Mouse (Mus musculus) lung, embryonic 15.5 days (tissue): ENCODE measurements at regions not wholly inside any gene's neighbourhood (a gene's known extent, or its start where the extent isn't known, plus 50 kb on each side); places are given as distances from the start of the nearest gene placed in this dataset.

ENCODE experiments used
- ATAC-seq: fragments of 200-750 bp; cut with Nextera tagmentation; 2 replicates; pipeline ENCODE4 v1.8.0; 2017; ENCODE audit warnings: moderate number of reproducible peaks, borderline replicate concordance; ENCODE audit not compliant: low FRiP score, low TSS enrichment; ENCODE audit errors: extremely low read depth
- H3K27ac ChIP-seq: fragments of 300-500 bp; sonication (generic); 2 replicates; pipeline ENCODE4 v1.5.1; 2015; ENCODE audit warnings: moderate library complexity, mild to moderate bottlenecking, inconsistent platforms
- H3K27me3 ChIP-seq: fragments of 300-500 bp; sonication (generic); 2 replicates; pipeline ENCODE4 v1.6.1; 2015; ENCODE audit warnings: inconsistent platforms
- H3K36me3 ChIP-seq: fragments of 300-500 bp; sonication (generic); 2 replicates; pipeline ENCODE4 v1.6.1; 2015; ENCODE audit warnings: inconsistent platforms
- H3K4me1 ChIP-seq: fragments of 300-500 bp; sonication (generic); 2 replicates; pipeline ENCODE4 v1.6.1; 2015; ENCODE audit warnings: inconsistent platforms
- H3K4me2 ChIP-seq: fragments of 300-500 bp; sonication (generic); 2 replicates; pipeline ENCODE4 v1.6.1; 2015; ENCODE audit warnings: inconsistent platforms, mild to moderate bottlenecking, moderate library complexity
- H3K4me3 ChIP-seq: fragments of 300-500 bp; sonication (generic); 2 replicates; pipeline ENCODE4 v1.5.1; 2015; ENCODE audit warnings: mild to moderate bottlenecking, inconsistent platforms
- H3K9ac ChIP-seq: fragments of 300-500 bp; sonication (generic); 2 replicates; pipeline ENCODE4 v1.6.1; 2015; ENCODE audit warnings: inconsistent platforms
- H3K9me3 ChIP-seq: fragments of 300-500 bp; sonication (generic); 2 replicates; pipeline ENCODE4 v1.6.1; 2016; ENCODE audit warnings: inconsistent platforms
- WGBS: fragments of 180-500 bp; shearing (Covaris S2); methylation state at CpG from one replicate; pipeline ENCODE4 v1.1.7; 2015; 5-methylcytosine and 5-hydroxymethylcytosine counted together

DNA sequence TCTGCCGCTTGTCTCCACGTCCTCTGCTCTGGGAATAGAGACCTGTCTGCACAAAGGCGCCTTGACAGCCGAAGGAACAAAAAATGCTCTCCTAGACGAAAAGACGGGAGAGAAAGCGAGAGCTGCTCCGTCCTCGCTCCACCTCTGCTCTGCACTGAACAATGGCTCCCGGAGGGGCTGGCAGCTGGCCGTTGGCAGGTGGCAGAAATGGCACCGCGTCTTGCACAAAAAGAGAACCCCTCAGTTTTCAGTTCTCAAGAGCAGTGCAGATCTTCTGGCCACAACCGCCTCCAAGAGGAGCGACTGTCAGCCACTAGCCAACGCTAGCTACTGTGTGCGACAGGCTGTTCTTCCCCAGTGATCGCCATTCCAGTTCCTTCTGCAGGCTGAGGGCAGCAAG is 385.0 kb upstream of the Rora start:
- H3K4me2 ChIP-seq, result no peak overlapping the region

GRCm38 (mm10) chr9:68302232-68302925 is 351.2 kb upstream of the Rora start:
- no peak for ATAC-seq
- 52% methylated on average over 7 of the region's 7 CpGs for WGBS
- no peak overlapping the region for H3K4me3 ChIP-seq
- no peak overlapping the region for H3K9ac ChIP-seq
- H3K4me2 ChIP-seq, result no peak overlapping the region
- no peak overlapping the region for H3K27ac ChIP-seq
- no peaks in the 10 kb centered on the region for H3K36me3 ChIP-seq
- no peaks in the 10 kb centered on the region for H3K27me3 ChIP-seq
- H3K9me3 ChIP-seq, result no peaks in the 10 kb centered on the region
- no peaks in the 10 kb centered on the region for H3K4me1 ChIP-seq

More for the DNA sequence above, 385.0 kb upstream of the Rora start:
- Histone ChIP-seq H3K27me3 (no peaks in the 10 kb centered on the region), H3K4me1 (no peaks in the 10 kb centered on the region), H3K27ac (no peak overlapping the region), H3K9ac (no peak overlapping the region), H3K36me3 (no peaks in the 10 kb centered on the region), H3K4me3 (no peak overlapping the region), H3K9me3 (no peaks in the 10 kb centered on the region)
- no peak for ATAC-seq
- WGBS, result 72% methylated on average over 18 of the region's 18 CpGs

DNA sequence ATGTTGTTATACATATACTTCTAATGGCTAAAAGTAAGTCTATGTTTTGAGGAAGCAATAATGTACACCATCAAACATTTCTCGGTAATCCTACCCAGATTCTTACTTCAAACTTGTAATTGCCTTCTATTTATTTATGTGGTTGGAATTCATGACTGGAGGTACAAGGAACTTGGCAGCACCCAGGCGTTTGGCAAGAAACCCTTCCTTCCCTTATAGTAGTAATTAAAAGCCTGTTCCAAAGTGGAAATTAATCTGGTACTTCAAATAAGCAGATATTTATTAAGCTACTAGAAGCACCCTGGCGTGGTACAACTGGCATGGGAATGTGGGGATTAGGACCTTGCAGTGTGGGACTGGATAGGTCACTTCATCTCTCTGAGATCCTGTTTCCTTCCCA is 322.9 kb upstream of the Rora start:
- no peak overlapping the region for H3K27ac ChIP-seq
- H3K4me3 ChIP-seq, result no peak overlapping the region
- ATAC-seq, result no peak
- H3K27me3 ChIP-seq, result no peaks in the 10 kb centered on the region
- WGBS, result 62% methylated on average over 3 of the region's 3 CpGs
- no peak overlapping the region for H3K4me2 ChIP-seq
- H3K9me3 ChIP-seq, result no peaks in the 10 kb centered on the region
- H3K36me3 ChIP-seq, result no peaks in the 10 kb centered on the region
- no peaks in the 10 kb centered on the region for H3K4me1 ChIP-seq
- H3K9ac ChIP-seq, result no peak overlapping the region

GRCm38 (mm10) chr9:68340921-68341320 is 312.7 kb upstream of the Rora start:
- H3K4me1 ChIP-seq, result no peaks in the 10 kb centered on the region
- no peak overlapping the region for H3K27ac ChIP-seq
- H3K36me3 ChIP-seq, result no peaks in the 10 kb centered on the region
- H3K9ac ChIP-seq, result no peak overlapping the region
- WGBS, result 37% methylated on average over 3 of the region's 3 CpGs
- no peaks in the 10 kb centered on the region for H3K9me3 ChIP-seq
- no peak for ATAC-seq
- no peak overlapping the region for H3K4me3 ChIP-seq
- no peaks in the 10 kb centered on the region for H3K27me3 ChIP-seq
- no peak overlapping the region for H3K4me2 ChIP-seq

GRCm38 (mm10) chr9:68341511-68341910 is 312.1 kb upstream of the Rora start:
- H3K4me3 ChIP-seq, result no peak overlapping the region
- no peaks in the 10 kb centered on the region for H3K9me3 ChIP-seq
- H3K27me3 ChIP-seq, result no peaks in the 10 kb centered on the region
- H3K36me3 ChIP-seq, result no peaks in the 10 kb centered on the region
- no peak overlapping the region for H3K9ac ChIP-seq
- 78% methylated on average over 3 of the region's 3 CpGs for WGBS
- no peak for ATAC-seq
- H3K4me1 ChIP-seq, result no peaks in the 10 kb centered on the region
- no peak overlapping the region for H3K4me2 ChIP-seq
- H3K27ac ChIP-seq, result no peak overlapping the region

GRCm38 (mm10) chr9:68347426-68347825 is 306.2 kb upstream of the Rora start:
- Histone ChIP-seq H3K4me3 (no peak overlapping the region), H3K4me2 (no peak overlapping the region), H3K27me3 (no peaks in the 10 kb centered on the region), H3K9ac (no peak overlapping the region), H3K27ac (no peak overlapping the region), H3K36me3 (no peaks in the 10 kb centered on the region), H3K9me3 (no peaks in the 10 kb centered on the region), H3K4me1 (no peaks in the 10 kb centered on the region)
- no peak for ATAC-seq
- 57% methylated on average over 6 of the region's 6 CpGs for WGBS

DNA sequence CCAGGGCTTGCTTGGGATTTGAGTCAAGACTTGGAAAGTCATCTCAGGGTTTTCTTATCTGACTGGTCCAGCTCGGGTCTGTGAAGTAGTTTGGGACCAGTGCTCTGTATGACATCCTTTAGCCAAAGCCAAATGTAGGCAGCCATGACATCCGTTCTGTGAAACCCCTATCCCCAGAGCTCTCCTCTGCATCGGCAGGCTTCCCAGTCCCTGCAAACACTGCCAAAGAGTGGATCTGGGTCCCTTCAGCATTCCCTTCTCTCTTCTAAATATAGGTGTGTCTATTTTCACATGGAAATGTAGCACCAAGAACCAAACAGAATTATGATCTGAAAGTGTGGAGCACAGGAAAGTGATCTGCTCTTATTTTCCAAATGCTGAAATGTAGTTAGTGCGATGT is 302.1 kb upstream of the Rora start:
- no peaks in the 10 kb centered on the region for H3K27me3 ChIP-seq
- no peaks in the 10 kb centered on the region for H3K36me3 ChIP-seq
- no peak for ATAC-seq
- no peaks in the 10 kb centered on the region for H3K4me1 ChIP-seq
- H3K4me3 ChIP-seq, result no peak overlapping the region
- H3K27ac ChIP-seq, result no peak overlapping the region
- no peak overlapping the region for H3K9ac ChIP-seq
- H3K9me3 ChIP-seq, result no peaks in the 10 kb centered on the region
- WGBS, result 82% methylated on average over 4 of the region's 4 CpGs
- H3K4me2 ChIP-seq, result no peak overlapping the region

GRCm38 (mm10) chr9:68354470-68354869 is 299.1 kb upstream of the Rora start:
- H3K4me2 ChIP-seq, result no peak overlapping the region
- H3K27ac ChIP-seq, result no peak overlapping the region
- H3K4me1 ChIP-seq, result no peaks in the 10 kb centered on the region
- no peak overlapping the region for H3K4me3 ChIP-seq
- no peaks in the 10 kb centered on the region for H3K9me3 ChIP-seq
- ATAC-seq, result no peak
- no peaks in the 10 kb centered on the region for H3K27me3 ChIP-seq
- no peaks in the 10 kb centered on the region for H3K36me3 ChIP-seq
- WGBS, result 59% methylated on average over 4 of the region's 4 CpGs
- no peak overlapping the region for H3K9ac ChIP-seq

DNA sequence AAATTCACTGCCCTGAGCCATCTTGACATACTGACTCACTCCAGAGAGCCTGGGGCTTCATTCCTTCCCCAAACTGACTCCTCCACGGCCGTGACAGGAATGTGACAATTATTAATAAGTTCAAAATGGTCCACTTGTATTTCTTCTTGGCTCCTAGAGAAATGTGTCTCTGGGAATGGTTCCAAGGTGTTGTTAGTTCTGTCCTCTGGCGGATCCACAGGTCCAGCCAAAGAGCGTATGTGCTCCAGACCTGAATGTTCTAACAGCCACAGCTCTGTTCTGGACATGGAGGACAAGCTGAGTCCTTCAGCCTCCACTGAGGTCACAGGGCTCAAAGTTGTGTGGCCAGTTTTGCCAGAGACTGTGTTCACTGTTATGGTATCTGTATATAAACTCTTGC is 297.5 kb upstream of the Rora start:
- Histone ChIP-seq H3K9ac (no peak overlapping the region), H3K27me3 (no peaks in the 10 kb centered on the region), H3K4me3 (no peak overlapping the region), H3K9me3 (no peaks in the 10 kb centered on the region), H3K4me1 (no peaks in the 10 kb centered on the region), H3K36me3 (no peaks in the 10 kb centered on the region), H3K4me2 (no peak overlapping the region), H3K27ac (no peak overlapping the region)
- ATAC-seq, result no peak
- WGBS, result 59% methylated on average over 4 of the region's 4 CpGs

DNA sequence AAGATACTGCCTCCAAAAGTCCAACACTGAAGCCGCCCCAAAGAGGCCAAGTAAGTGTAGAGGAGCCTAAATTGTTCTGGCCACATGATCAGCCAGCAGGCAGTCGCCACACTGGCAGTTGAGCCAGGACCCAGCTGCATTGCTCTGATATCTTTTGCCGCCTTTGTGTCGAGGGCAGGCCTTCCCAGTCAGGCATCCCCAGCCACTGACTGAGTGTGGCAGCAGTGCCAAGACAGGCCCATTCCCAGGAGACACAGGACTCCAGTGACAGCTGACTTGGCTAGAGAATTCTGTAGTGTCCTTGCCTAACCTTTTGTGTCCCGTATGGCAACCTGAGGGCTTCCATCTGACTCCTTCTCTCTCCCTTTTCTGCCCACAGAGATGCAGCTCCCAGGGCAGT is 296.4 kb upstream of the Rora start:
- Histone ChIP-seq H3K27me3 (no peaks in the 10 kb centered on the region), H3K9ac (no peak overlapping the region), H3K4me3 (no peak overlapping the region), H3K27ac (no peak overlapping the region), H3K4me2 (no peak overlapping the region), H3K36me3 (no peaks in the 10 kb centered on the region), H3K9me3 (no peaks in the 10 kb centered on the region), H3K4me1 (no peaks in the 10 kb centered on the region)
- ATAC-seq, result no peak
- WGBS, result 61% methylated on average over 5 of the region's 5 CpGs

DNA sequence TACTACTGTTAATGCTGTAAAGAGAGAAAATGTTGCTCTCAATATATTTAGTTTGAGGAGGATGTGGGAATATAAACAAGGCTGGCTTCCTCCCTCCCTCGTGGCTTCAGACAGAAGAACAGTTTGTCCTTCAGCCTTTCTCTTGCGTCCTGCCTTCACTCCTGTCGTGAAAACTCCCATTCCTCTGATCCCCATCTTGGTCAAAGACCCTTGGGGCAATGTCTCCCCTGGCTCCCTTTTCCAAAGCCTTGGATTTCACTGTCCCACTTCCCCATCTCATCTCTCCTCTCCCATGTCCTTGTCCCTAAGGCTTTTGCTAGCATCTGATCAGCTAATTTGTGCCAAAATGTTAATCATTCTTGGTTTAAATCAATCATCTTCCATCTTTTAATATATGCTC is 286.6 kb upstream of the Rora start:
- no peak for ATAC-seq

GRCm38 (mm10) chr9:68367556-68367955 is 286.0 kb upstream of the Rora start:
- Histone ChIP-seq H3K27ac (no peak overlapping the region), H3K27me3 (no peaks in the 10 kb centered on the region), H3K9me3 (no peaks in the 10 kb centered on the region), H3K36me3 (no peaks in the 10 kb centered on the region), H3K9ac (no peak overlapping the region), H3K4me1 (no peaks in the 10 kb centered on the region), H3K4me3 (no peak overlapping the region), H3K4me2 (no peak overlapping the region)
- no peak for ATAC-seq
- 79% methylated on average over 4 of the region's 4 CpGs for WGBS

More for the DNA sequence above, 286.6 kb upstream of the Rora start:
- H3K4me3 ChIP-seq, result no peak overlapping the region
- H3K4me1 ChIP-seq, result no peaks in the 10 kb centered on the region
- no peaks in the 10 kb centered on the region for H3K27me3 ChIP-seq
- H3K27ac ChIP-seq, result no peak overlapping the region
- 40% methylated on average over 3 of the region's 3 CpGs for WGBS
- no peaks in the 10 kb centered on the region for H3K9me3 ChIP-seq
- H3K4me2 ChIP-seq, result no peak overlapping the region
- H3K9ac ChIP-seq, result no peak overlapping the region
- H3K36me3 ChIP-seq, result no peaks in the 10 kb centered on the region

DNA sequence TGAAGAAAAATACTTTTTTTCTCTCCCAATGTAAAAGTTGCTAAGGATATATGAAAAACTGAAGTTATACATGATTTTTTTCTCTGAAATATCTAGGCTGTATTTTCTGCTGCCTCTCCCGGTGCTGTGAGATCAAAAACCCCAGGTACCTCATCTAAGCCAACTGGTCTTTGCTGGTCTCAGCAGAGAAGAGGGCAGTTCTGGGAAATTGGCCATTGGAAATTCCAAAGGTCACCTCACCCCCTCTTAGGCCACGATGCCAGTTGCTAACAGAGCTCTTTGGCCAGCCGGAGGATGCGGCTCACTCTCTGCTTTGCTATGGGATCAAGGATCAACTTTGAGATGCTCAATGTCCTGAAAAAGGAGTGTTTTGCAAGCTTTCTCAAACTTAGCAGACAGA is 280.9 kb upstream of the Rora start:
- Histone ChIP-seq H3K4me3 (no peak overlapping the region), H3K9me3 (no peaks in the 10 kb centered on the region), H3K27ac (no peak overlapping the region), H3K27me3 (no peaks in the 10 kb centered on the region), H3K4me1 (no peaks in the 10 kb centered on the region), H3K4me2 (no peak overlapping the region), H3K36me3 (no peaks in the 10 kb centered on the region), H3K9ac (no peak overlapping the region)
- no peak for ATAC-seq
- 78% methylated on average over 4 of the region's 4 CpGs for WGBS
